Mouse (Mus musculus) heart, embryonic 14.5 days (tissue): Measurements from ENCODE around the gene Myrf. TPM values are rescaled to one million over a fixed set of nuclear protein-coding genes. Genes with fewer than 3 reads are reported as not detected.

Source experiments
- ATAC-seq: fragments of 200-750 bp; cut with Nextera tagmentation; 2 replicates; pipeline ENCODE4 v1.8.0; 2017; ENCODE audit warnings: low read depth, moderate TSS enrichment; ENCODE audit not compliant: insufficient number of reproducible peaks, insufficient read depth, low FRiP score
- H3K27ac ChIP-seq, 2 experiments: fragments of 200-500 bp in 1 of 2; fragments of 300-500 bp in 1 of 2; sonication (generic) in 1 of 2; replicated peaks in 1 of 2; 2 replicates each; pipeline ENCODE4 v1.5.1; 2012 to 2014; ENCODE audit warnings: low read depth in 2 of 2, low read length in 2 of 2, control low read depth in 1 of 2, mild to moderate bottlenecking in 1 of 2, mixed read lengths in 1 of 2; ENCODE audit not compliant: control insufficient read depth in 1 of 2, insufficient read depth in 1 of 2
- H3K27me3 ChIP-seq: fragments of 300-500 bp; sonication (generic); 2 replicates; pipeline ENCODE4 v1.6.1; 2014; ENCODE audit warnings: mild to moderate bottlenecking, low read length, control low read depth; ENCODE audit not compliant: control insufficient read depth, insufficient read depth
- H3K36me3 ChIP-seq: fragments of 300-500 bp; sonication (generic); 2 replicates; pipeline ENCODE4 v1.6.1; 2014; ENCODE audit warnings: mild to moderate bottlenecking, control low read depth, low read length, mixed read lengths; ENCODE audit not compliant: control insufficient read depth, insufficient read depth
- H3K4me1 ChIP-seq, 2 experiments: fragments of 200-500 bp in 1 of 2; fragments of 300-500 bp in 1 of 2; sonication (generic) in 1 of 2; 2 replicates each; pipeline ENCODE4 v1.6.1; 2012 to 2014; ENCODE audit warnings: low read length in 2 of 2, control low read depth in 1 of 2, mixed read lengths in 1 of 2; ENCODE audit not compliant: control insufficient read depth in 2 of 2, insufficient read depth in 2 of 2
- H3K4me2 ChIP-seq: fragments of 300-500 bp; sonication (generic); 2 replicates; pipeline ENCODE4 v1.6.1; 2014; ENCODE audit warnings: mild to moderate bottlenecking, low read length
- H3K4me3 ChIP-seq, 2 experiments: fragments of 200-500 bp in 1 of 2; fragments of 300-500 bp in 1 of 2; sonication (generic) in 1 of 2; 2 replicates each; pipeline ENCODE4 v1.5.1; 2012 to 2014; ENCODE audit warnings: low read length in 2 of 2, mild to moderate bottlenecking in 2 of 2, control low read depth in 1 of 2, low read depth in 1 of 2, moderate library complexity in 1 of 2; ENCODE audit not compliant: control insufficient read depth in 1 of 2, insufficient read depth in 1 of 2
- H3K9ac ChIP-seq: fragments of 300-500 bp; sonication (generic); 2 replicates; pipeline ENCODE4 v1.6.1; 2014; ENCODE audit warnings: mild to moderate bottlenecking, low read length
- H3K9me3 ChIP-seq: fragments of 300-500 bp; sonication (generic); 2 replicates; pipeline ENCODE4 v1.6.1; 2016; ENCODE audit warnings: low read length, control low read depth; ENCODE audit not compliant: control insufficient read depth
- WGBS: fragments of 180-500 bp; shearing (Covaris S2); extraction: QIAGEN DNeasy Blood & Tissue Kit; methylation state at CpG from one replicate; pipeline ENCODE4 v1.1.7; 2014; 5-methylcytosine and 5-hydroxymethylcytosine counted together
- polyA plus RNA-seq: library from polyadenylated mRNA; unstranded; fragments of >200 nt; fragmentation: Nextera tagmentation; extraction: Ambion mirVana; gene quantifications from 2 replicates; pipeline ENCODE4 v1.2.1, GENCODE M21; 2014

The Myrf gene
- polyA plus RNA-seq, 1 experiment from 2014 or later: 10.8 TPM

DNA sequence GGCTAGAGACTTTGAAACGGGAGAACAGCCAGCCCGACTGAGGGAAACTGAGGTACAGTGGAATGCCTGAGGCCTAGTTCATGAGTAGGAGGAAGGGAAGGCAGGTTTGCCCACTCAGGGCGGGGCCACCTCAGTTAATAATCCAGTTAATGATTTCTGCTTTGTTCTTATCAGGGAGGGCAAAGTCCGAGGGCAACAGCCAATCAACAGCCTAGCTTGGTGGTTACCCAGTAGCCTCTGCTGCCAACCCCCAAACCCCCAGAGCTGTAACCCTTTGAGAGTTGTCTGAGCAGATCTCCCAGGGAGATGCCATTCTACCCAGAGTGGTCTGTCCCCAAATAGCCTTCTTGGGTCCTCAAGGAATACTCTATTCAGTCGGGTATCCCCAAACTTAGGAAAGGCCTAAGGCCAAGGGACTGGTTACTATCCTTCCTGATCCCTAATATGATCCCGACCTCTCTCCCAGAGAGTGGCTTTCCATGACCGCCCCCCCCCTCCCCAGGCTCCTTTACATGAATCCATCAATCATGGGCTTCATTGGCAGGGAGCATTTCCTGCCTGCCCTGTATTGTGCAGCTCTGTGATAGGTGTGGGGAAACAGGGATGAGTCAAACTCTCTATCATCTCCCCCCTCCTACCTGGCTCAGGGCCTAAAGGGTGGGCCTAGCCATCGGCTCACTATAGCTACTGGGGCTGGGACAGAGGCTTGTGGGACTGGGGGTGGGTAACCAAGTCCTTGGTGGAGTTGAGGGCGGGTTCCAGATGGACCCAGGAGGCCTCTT lies 4.6 kb downstream of the Myrf start:
- Histone ChIP-seq H3K4me3 (no peak overlapping the region), H3K27ac (no peak overlapping the region), H3K27me3 (peaks cover 19% of the 10 kb centered on the region; the same call in 1 of the 2 replicates), H3K36me3 (no peaks in the 10 kb centered on the region), H3K9me3 (no peaks in the 10 kb centered on the region), H3K4me2 (no peak overlapping the region), H3K4me1 (peaks cover 0 to 5% of the 10 kb centered on the region in 2 experiments; a peak in 1 of 4 replicates), H3K9ac (no peak overlapping the region)
- ATAC-seq: no peak
- WGBS: 66% methylated on average over 9 of the region's 9 CpGs

DNA sequence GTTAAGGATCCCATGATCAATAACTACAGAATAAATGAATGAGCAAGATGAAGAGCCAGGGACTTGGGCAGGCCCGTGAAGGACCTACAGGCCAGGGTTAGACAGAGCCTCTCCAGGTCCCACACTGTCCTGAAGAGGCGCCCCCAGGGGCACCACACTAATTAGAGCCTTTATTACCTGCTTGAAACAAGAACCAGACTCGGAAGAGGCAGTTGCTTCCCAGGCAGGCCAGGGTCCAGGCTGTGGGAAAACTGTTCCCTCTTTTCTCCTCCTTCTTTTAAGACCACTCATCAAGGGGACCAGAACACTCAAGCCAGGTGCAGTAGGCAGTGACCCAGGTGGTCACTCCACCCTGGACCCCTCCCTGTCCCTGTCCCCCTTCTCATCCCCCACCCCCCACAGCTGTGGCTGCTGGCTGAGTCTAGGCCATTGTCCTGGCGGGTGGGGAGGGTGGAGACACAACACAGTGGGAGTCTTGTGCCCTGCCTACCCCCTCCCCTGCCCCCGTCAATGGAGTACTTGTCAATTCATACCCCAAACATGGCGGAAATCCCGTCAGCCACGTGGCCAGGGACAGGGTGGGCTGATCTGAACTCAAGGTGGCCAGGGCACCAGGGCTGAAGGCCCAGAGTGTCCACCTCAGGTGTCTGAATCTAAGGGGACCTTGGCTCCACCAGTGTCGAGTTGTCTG lies 8.1 kb downstream of the Myrf start:
- Histone ChIP-seq H3K27me3 (peaks cover 6% of the 10 kb centered on the region; the same call in 1 of the 2 replicates), H3K4me1 (peaks cover 0 to 6% of the 10 kb centered on the region in 2 experiments; a peak in 3 of 4 replicates), H3K4me3 (no peak overlapping the region), H3K27ac (no peak overlapping the region), H3K36me3 (no peaks in the 10 kb centered on the region), H3K9me3 (no peaks in the 10 kb centered on the region), H3K4me2 (no peak overlapping the region), H3K9ac (no peak overlapping the region)
- ATAC-seq: no peak
- 47% methylated on average over 9 of the region's 9 CpGs for WGBS

DNA sequence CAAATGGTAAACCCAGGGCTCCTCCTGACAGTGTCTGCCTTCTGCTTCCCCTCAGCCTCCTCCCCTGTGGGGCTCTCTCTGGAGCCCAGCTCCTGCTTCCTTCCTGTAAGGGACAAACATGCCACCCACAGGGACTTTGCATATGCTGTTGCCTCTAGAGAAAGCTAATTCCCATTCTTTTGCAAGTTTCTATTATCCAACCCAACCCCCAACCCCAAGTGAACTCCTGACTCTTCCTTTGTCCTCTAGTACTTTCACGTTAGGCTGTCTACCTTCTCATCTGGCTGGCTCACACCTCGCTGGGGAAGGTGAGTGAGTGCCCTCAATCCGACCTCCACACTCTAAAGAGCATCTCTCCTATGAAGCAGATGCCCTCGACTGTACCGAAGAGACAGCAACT lies 8.7 kb downstream of the Myrf start:
- Histone ChIP-seq H3K9me3 (no peaks in the 10 kb centered on the region), H3K4me3 (no peak overlapping the region), H3K27me3 (peaks cover 6% of the 10 kb centered on the region; the same call in 1 of the 2 replicates), H3K36me3 (no peaks in the 10 kb centered on the region), H3K4me2 (no peak overlapping the region), H3K4me1 (peaks cover 0 to 6% of the 10 kb centered on the region in 2 experiments; a peak in 3 of 4 replicates), H3K9ac (no peak overlapping the region), H3K27ac (no peak overlapping the region; a peak in 1 of 4 replicates)
- WGBS: 35% methylated on average over 5 of the region's 5 CpGs
- ATAC-seq: no peak

DNA sequence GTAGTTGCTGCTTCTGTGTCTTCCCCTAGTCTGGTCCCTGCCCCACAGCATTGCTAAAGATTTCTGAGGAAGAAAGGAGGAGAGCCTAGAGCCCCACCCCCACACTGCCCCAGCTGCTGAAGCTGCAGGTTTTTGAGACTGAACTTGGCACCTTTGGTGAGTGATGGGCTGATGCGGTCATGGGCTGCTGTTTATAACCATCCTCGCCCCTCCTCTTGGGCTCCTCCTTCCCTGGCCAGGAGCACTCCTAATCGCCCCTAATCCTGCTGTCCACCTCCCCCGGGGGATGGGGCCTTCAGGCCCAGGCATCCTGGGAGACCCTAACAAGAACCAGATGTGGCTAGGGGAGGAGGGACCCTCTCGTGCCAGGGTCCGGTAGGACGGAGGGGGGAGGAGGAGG lies 9.5 kb downstream of the Myrf start:
- no peak for ATAC-seq
- Histone ChIP-seq H3K9ac (no peak overlapping the region), H3K9me3 (no peaks in the 10 kb centered on the region), H3K27me3 (peaks cover 6% of the 10 kb centered on the region; the same call in 1 of the 2 replicates), H3K27ac (no peak overlapping the region), H3K36me3 (no peaks in the 10 kb centered on the region), H3K4me2 (no peak overlapping the region), H3K4me3 (no peak overlapping the region), H3K4me1 (peaks cover 0 to 7% of the 10 kb centered on the region in 2 experiments; a peak in 3 of 4 replicates)
- WGBS: 23% methylated on average over 7 of the region's 7 CpGs

DNA sequence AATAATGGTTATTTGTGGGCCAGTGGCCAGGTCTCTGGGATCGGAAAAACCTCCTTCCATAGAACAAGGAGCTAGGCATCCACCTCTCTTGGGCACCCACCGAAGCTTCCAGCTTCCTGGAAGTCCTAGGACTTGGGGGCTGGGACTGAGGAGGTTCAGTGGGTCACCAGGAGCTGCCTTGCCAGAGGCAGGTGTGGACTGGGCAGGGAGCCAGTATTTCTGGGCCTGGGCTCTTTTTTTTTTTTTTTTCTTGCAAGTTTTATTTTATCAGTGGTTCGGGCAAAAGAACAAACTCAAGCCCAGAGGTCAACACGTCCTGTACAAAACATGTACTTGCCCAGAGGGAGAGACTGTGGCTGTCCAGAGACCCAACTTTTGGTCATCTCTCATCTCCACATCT lies 14.8 kb downstream of the Myrf start:
- Histone ChIP-seq H3K27me3 (no peaks in the 10 kb centered on the region; the same call in 1 of the 2 replicates), H3K4me1 (peaks cover 12 to 16% of the 10 kb centered on the region in 2 experiments), H3K9me3 (no peaks in the 10 kb centered on the region), H3K4me3 (no peak overlapping the region), H3K27ac (no peak overlapping the region), H3K9ac (no peak overlapping the region), H3K36me3 (no peaks in the 10 kb centered on the region), H3K4me2 (peak overlapping the region; percentile 66; the same call in 1 of the 2 replicates)
- whole genome bisulfite sequencing: 56% methylated on average over 4 of the region's 4 CpGs
- no peak for ATAC-seq

DNA sequence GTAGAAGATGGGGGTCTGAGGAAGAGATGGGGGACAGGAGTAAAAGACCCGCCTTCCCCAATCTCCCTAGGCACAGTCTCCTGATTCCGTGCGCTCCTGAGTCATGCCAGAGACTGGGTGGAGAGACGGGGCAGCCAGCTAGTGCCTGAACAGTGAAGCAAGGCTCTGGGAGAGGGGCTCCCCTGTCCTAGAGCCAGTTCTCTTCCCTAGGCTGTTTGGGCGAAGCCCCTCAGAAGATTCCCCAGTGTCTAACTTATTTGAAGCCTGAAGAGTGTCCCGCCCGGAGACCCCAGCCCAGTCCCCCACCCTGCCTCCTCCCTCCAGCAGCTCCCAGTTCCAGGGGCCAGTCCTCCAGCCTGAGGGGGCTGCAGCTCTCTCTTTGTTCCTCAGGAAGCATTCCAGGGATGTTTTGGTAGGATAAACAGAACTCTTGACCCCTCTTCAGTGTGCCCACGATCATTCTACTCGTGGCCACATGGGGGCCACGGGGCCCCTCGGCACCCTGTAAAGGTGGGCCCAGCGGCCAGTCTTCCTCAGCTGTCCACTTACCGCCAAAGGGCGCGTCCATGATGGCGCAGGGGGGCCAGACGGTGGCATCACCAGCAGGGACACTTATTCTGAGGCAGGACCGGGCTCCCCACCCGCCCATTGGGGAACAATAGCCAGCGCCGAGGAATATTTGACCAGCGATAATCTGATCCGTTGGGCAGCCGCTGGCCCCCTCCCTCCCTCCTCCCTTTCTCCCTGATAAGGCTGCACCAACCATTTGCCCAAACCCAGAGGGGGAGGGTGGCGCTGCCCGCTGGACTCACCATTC lies 15.7 kb downstream of the Myrf start:
- H3K36me3 ChIP-seq: no peaks in the 10 kb centered on the region
- peak overlapping the region; percentile 3 to 24; a peak in 2 of 4 replicates for H3K4me3 ChIP-seq
- H3K9ac ChIP-seq: peak overlapping the region; percentile 50
- peaks cover 12 to 15% of the 10 kb centered on the region in 2 experiments for H3K4me1 ChIP-seq
- no peak for ATAC-seq
- H3K4me2 ChIP-seq: peak overlapping the region; percentile 66
- WGBS: 9% methylated on average over 26 of the region's 26 CpGs
- H3K9me3 ChIP-seq: no peaks in the 10 kb centered on the region
- H3K27me3 ChIP-seq: no peaks in the 10 kb centered on the region
- no peak overlapping the region for H3K27ac ChIP-seq

DNA sequence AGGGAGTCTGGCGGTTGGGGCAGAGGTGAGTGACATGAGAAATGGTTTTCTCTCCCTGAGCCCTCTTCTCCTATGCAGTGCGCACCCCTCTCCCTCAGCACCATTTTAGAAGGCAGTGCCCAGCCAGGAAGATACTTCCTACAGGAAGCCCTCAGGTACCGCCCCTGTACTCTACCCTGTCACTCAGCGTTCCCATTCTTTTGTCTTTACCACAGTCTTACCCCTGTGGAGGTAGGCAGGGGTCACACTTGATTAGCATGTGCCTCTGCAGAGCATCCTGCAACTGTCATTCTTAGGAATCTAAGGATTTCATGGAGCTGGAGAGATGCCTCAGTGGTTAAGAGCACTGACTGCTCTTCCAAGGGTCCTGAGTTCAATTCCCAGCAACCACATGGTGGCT lies 17.0 kb downstream of the Myrf start:
- Histone ChIP-seq H3K9ac (no peak overlapping the region), H3K9me3 (no peaks in the 10 kb centered on the region), H3K27me3 (no peaks in the 10 kb centered on the region), H3K4me2 (no peak overlapping the region), H3K36me3 (no peaks in the 10 kb centered on the region), H3K4me1 (peaks cover 12% of the 10 kb centered on the region in 2 experiments), H3K4me3 (no peak overlapping the region), H3K27ac (no peak overlapping the region)
- ATAC-seq: no peak
- 78% methylated on average over 4 of the region's 4 CpGs for WGBS
